Mouse (Mus musculus): Measurements from ENCODE around the gene Brip1. TPM values are rescaled to one million over a fixed set of nuclear protein-coding genes. Genes with fewer than 3 reads are reported as not detected.

The Brip1 gene
- polyA plus RNA-seq, 1 experiment from 2014 or later = 1.7 TPM

DNA sequence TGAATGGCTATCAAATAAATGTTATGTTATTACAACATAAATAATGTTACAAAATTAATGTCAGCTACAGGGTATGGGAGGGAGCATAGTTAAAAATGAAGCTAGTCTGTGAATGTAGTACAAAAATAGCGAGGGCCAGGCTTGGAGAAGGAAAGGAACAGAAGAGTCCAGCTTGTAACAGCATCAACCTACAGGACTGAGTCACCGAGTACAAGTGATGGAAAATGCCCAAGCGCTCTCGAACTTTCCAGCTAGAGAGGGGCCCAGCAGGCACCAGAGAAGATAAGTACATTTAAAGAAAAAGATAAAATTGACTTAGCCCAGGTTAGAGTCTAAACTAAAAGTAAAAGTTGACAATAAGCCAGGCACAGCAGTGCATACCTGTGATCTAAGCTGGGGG is 116.5 kb downstream of the Brip1 start:
- no peak for ATAC-seq
- WGBS = 89% methylated on average over 4 of the region's 4 CpGs

DNA sequence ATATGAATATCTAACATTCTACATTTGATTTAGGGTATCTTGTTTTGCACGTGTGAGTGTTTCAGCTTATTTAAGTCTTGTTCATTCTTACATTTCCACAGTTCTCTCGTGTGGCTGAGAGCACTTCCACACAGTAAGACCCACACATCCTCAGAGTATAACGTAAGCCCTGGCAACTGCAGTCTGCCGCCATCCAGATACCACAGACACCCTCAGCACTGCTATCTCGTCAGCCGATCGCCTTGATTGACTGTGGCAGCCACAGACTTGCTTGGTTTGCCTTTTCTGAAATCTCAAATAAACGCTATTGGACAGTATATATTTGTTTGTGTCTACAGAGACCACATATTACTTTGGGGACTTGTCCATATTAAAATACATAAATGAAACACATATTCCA is 123.0 kb downstream of the Brip1 start:
- Histone ChIP-seq H3K36me3 (ENCODE audit: control insufficient read depth, insufficient read depth, low read length) (no peaks in the 10 kb centered on the region), H3K4me1 (ENCODE audit: control insufficient read depth, insufficient read depth, low read depth, low read length) (no peaks in the 10 kb centered on the region), H3K27ac (ENCODE audit: low read depth, low read length) (no peak overlapping the region), H3K27me3 (replicated peaks; ENCODE audit: control insufficient read depth, insufficient read depth, low read length) (no peaks in the 10 kb centered on the region), H3K9me3 (ENCODE audit: control insufficient read depth, low read length) (no peaks in the 10 kb centered on the region), H3K9ac (ENCODE audit: low read depth, low read length) (no peak overlapping the region), H3K4me2 (ENCODE audit: low read length) (no peak overlapping the region), H3K4me3 (ENCODE audit: low read length) (no peak overlapping the region)
- no peak for ATAC-seq
- 88% methylated on average over 8 of the region's 8 CpGs for WGBS

More for the DNA sequence above, 116.5 kb downstream of the Brip1 start:
- Histone ChIP-seq H3K9ac (ENCODE audit: low read depth, low read length) (no peak overlapping the region), H3K27ac (ENCODE audit: low read depth, low read length) (no peak overlapping the region), H3K27me3 (replicated peaks; ENCODE audit: control insufficient read depth, insufficient read depth, low read length) (no peaks in the 10 kb centered on the region), H3K4me3 (ENCODE audit: low read length) (no peak overlapping the region), H3K4me2 (ENCODE audit: low read length) (no peak overlapping the region), H3K4me1 (ENCODE audit: control insufficient read depth, insufficient read depth, low read depth, low read length) (no peaks in the 10 kb centered on the region), H3K9me3 (ENCODE audit: control insufficient read depth, low read length) (no peaks in the 10 kb centered on the region), H3K36me3 (ENCODE audit: control insufficient read depth, insufficient read depth, low read length) (no peaks in the 10 kb centered on the region)

DNA sequence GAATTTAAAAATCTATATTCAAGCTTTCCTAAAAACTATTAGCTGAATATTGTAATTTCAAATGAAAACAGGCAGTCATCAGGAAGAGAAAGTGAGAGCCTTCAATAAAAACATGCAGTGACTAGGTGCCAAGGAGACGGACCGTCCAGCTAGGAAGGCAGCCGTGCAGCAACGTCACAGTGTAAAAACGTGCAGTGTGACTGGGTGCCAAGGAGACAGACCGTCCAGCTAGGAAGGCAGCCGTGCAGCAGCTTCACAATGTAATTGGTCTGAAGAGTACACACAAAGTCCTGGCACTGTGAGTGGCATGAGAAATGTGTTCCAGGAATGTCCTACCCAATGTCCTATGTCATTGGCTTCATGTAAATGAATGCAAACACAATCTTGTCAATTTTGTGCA is 124.0 kb downstream of the Brip1 start:
- Histone ChIP-seq H3K27ac (ENCODE audit: low read depth, low read length) (no peak overlapping the region), H3K4me1 (ENCODE audit: control insufficient read depth, insufficient read depth, low read depth, low read length) (no peaks in the 10 kb centered on the region), H3K4me3 (ENCODE audit: low read length) (no peak overlapping the region), H3K4me2 (ENCODE audit: low read length) (no peak overlapping the region), H3K9me3 (ENCODE audit: control insufficient read depth, low read length) (no peaks in the 10 kb centered on the region), H3K36me3 (ENCODE audit: control insufficient read depth, insufficient read depth, low read length) (no peaks in the 10 kb centered on the region), H3K9ac (ENCODE audit: low read depth, low read length) (no peak overlapping the region), H3K27me3 (replicated peaks; ENCODE audit: control insufficient read depth, insufficient read depth, low read length) (no peaks in the 10 kb centered on the region)
- 60% methylated on average over 7 of the region's 7 CpGs for WGBS
- no peak for ATAC-seq

DNA sequence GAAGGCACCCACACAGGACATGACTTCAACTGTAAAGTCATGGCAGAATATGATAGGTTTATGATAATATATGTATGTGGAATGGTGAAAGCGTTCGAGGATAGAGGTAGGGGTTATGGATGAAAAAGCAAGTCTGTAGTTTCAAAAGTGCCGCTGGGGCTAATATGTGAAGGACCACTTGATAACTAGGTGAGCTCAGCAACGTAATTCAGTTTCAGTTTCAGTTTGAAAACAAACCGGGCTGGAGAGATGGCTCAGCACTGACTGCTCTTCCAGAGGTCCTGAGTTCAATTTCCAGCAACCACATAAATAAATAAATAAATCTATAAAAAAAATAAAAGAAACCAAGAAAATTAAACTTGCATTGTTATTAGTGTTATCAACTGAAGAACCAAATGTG is 124.6 kb downstream of the Brip1 start:
- H3K27ac ChIP-seq (ENCODE audit: low read depth, low read length) = no peak overlapping the region
- no peak overlapping the region for H3K4me2 ChIP-seq (ENCODE audit: low read length)
- no peak overlapping the region for H3K4me3 ChIP-seq (ENCODE audit: low read length)
- no peaks in the 10 kb centered on the region for H3K9me3 ChIP-seq (ENCODE audit: control insufficient read depth, low read length)
- no peaks in the 10 kb centered on the region for H3K36me3 ChIP-seq (ENCODE audit: control insufficient read depth, insufficient read depth, low read length)
- no peak for ATAC-seq
- H3K27me3 ChIP-seq (replicated peaks; ENCODE audit: control insufficient read depth, insufficient read depth, low read length) = no peaks in the 10 kb centered on the region
- no peak overlapping the region for H3K9ac ChIP-seq (ENCODE audit: low read depth, low read length)
- WGBS = 93% methylated on average over 5 of the region's 5 CpGs
- H3K4me1 ChIP-seq (ENCODE audit: control insufficient read depth, insufficient read depth, low read depth, low read length) = no peaks in the 10 kb centered on the region

DNA sequence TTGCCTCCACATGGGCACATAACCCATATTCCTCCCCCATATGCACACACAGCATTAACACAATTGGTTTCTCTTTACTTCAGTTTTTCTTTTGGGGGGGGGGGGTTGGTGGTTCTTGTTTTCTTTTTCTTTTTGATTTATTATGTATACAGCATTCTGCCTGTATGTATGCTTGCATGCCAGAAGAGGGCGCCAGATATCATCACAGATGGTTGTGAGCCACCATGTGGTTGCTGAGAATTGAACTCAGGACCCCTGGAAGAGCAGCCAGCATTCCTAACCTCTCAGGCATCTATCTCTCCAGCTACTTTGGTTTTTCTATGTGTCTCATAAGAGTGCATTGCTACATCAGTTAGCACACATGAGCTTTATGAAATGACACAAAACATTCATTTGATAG is 125.6 kb downstream of the Brip1 start:
- H3K27me3 ChIP-seq (replicated peaks; ENCODE audit: control insufficient read depth, insufficient read depth, low read length) = no peaks in the 10 kb centered on the region
- no peaks in the 10 kb centered on the region for H3K9me3 ChIP-seq (ENCODE audit: control insufficient read depth, low read length)
- H3K4me1 ChIP-seq (ENCODE audit: control insufficient read depth, insufficient read depth, low read depth, low read length) = no peaks in the 10 kb centered on the region
- H3K36me3 ChIP-seq (ENCODE audit: control insufficient read depth, insufficient read depth, low read length) = no peaks in the 10 kb centered on the region
- H3K4me3 ChIP-seq (ENCODE audit: low read length) = no peak overlapping the region
- H3K4me2 ChIP-seq (ENCODE audit: low read length) = no peak overlapping the region
- no peak overlapping the region for H3K27ac ChIP-seq (ENCODE audit: low read depth, low read length)
- no peak overlapping the region for H3K9ac ChIP-seq (ENCODE audit: low read depth, low read length)
- ATAC-seq = no peak
- 90% methylated on average over 1 of the region's 1 CpGs for WGBS

DNA sequence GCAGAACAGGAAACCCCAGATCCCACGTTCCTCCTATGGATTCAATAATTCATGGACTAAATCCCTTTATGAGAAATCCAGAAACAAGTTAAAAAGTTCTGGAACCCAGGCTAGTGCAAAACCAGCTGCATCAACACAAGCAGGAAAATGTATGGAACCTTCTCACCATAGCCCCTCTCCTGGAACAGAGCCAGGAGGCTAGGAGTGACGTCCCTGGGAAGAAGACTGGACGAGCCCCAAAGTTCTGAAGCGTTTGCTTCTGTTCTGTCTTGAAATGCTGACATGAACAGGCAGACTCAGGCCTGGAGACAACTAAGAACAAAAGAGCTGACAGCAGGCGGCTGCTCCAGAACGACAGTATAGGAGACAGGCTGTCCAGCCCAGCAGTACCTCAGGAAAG is 132.3 kb downstream of the Brip1 start:
- H3K4me2 ChIP-seq (ENCODE audit: low read length) = no peak overlapping the region
- H3K27me3 ChIP-seq (replicated peaks; ENCODE audit: control insufficient read depth, insufficient read depth, low read length) = no peaks in the 10 kb centered on the region
- 41% methylated on average over 6 of the region's 6 CpGs for WGBS
- no peaks in the 10 kb centered on the region for H3K9me3 ChIP-seq (ENCODE audit: control insufficient read depth, low read length)
- H3K27ac ChIP-seq (ENCODE audit: low read depth, low read length) = no peak overlapping the region
- H3K4me1 ChIP-seq (ENCODE audit: control insufficient read depth, insufficient read depth, low read depth, low read length) = no peaks in the 10 kb centered on the region
- H3K4me3 ChIP-seq (ENCODE audit: low read length) = no peak overlapping the region
- H3K36me3 ChIP-seq (ENCODE audit: control insufficient read depth, insufficient read depth, low read length) = no peaks in the 10 kb centered on the region
- no peak overlapping the region for H3K9ac ChIP-seq (ENCODE audit: low read depth, low read length)
- ATAC-seq = no peak

DNA sequence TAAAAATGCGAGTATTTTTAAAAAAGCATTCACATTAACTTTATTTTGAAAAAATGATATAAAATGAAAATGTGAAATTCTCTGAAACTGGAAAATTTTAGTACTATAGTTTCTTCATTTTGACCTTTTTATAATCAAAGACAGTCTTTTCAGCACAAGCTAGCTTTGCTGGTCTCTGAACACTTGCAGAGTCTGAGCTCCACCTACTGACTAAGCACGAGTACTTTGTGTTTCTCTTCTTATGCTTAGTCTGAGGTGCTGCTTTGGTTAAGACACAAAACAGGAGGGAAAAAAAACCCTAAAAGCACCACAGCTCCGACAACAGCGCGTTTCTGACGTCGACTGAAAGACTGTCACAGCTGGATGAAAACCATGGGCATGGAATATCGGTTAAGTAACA is 133.8 kb downstream of the Brip1 start:
- no peak for ATAC-seq
- Histone ChIP-seq H3K4me3 (ENCODE audit: low read length) (no peak overlapping the region), H3K36me3 (ENCODE audit: control insufficient read depth, insufficient read depth, low read length) (no peaks in the 10 kb centered on the region), H3K27ac (ENCODE audit: low read depth, low read length) (no peak overlapping the region), H3K4me1 (ENCODE audit: control insufficient read depth, insufficient read depth, low read depth, low read length) (no peaks in the 10 kb centered on the region), H3K27me3 (replicated peaks; ENCODE audit: control insufficient read depth, insufficient read depth, low read length) (no peaks in the 10 kb centered on the region), H3K4me2 (ENCODE audit: low read length) (no peak overlapping the region), H3K9me3 (ENCODE audit: control insufficient read depth, low read length) (no peaks in the 10 kb centered on the region), H3K9ac (ENCODE audit: low read depth, low read length) (no peak overlapping the region)
- WGBS = 71% methylated on average over 8 of the region's 8 CpGs

DNA sequence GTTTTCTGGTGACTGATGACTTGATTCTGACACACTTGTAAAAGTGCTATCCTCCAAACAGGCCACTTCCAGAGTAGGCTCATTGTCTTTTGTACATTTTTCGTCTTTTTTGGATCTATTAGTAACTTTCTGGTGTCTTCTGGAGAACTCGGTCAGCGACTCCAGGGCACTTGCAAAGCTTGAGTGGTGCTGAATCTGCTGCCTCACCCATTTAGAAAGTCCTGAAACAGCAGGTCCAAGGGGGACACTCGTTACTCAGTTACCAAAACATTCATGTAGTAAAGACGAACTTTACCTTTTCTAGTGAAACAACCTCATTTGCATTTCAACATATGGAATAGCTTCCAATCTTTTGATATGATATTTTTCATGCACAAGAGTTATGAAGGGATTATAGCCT is 136.1 kb downstream of the Brip1 start:
- Histone ChIP-seq H3K9ac (ENCODE audit: low read depth, low read length) (no peak overlapping the region), H3K9me3 (ENCODE audit: control insufficient read depth, low read length) (no peaks in the 10 kb centered on the region), H3K27ac (ENCODE audit: low read depth, low read length) (no peak overlapping the region), H3K4me1 (ENCODE audit: control insufficient read depth, insufficient read depth, low read depth, low read length) (no peaks in the 10 kb centered on the region), H3K27me3 (replicated peaks; ENCODE audit: control insufficient read depth, insufficient read depth, low read length) (no peaks in the 10 kb centered on the region), H3K36me3 (ENCODE audit: control insufficient read depth, insufficient read depth, low read length) (no peaks in the 10 kb centered on the region), H3K4me2 (ENCODE audit: low read length) (no peak overlapping the region), H3K4me3 (ENCODE audit: low read length) (no peak overlapping the region)
- 90% methylated on average over 5 of the region's 5 CpGs for WGBS
- ATAC-seq = no peak

DNA sequence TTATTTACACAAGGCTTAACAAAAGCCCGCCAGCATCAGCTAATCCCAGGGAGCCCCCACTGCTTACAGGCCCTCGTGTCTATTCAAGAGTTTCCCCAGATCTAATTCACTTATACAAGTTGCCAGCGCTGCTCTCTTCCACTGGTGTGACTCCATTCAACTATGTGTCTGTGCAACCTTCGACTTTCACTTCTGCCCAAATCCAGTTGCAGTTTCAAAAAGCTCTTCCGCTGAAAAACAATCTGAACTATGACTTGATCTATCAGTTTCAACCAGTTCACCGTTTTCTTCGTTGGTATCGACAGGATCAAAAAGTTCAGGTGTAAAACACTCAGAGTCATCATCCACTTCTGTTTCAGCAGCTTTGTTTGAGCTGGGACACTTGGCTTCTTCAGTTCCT is 139.8 kb downstream of the Brip1 start:
- Histone ChIP-seq H3K36me3 (ENCODE audit: control insufficient read depth, insufficient read depth, low read length) (no peaks in the 10 kb centered on the region), H3K4me3 (ENCODE audit: low read length) (no peak overlapping the region), H3K4me1 (ENCODE audit: control insufficient read depth, insufficient read depth, low read depth, low read length) (no peaks in the 10 kb centered on the region), H3K27me3 (replicated peaks; ENCODE audit: control insufficient read depth, insufficient read depth, low read length) (no peaks in the 10 kb centered on the region), H3K9me3 (ENCODE audit: control insufficient read depth, low read length) (no peaks in the 10 kb centered on the region), H3K4me2 (ENCODE audit: low read length) (no peak overlapping the region), H3K27ac (ENCODE audit: low read depth, low read length) (no peak overlapping the region), H3K9ac (ENCODE audit: low read depth, low read length) (no peak overlapping the region)
- WGBS = 88% methylated on average over 8 of the region's 8 CpGs
- ATAC-seq = no peak

DNA sequence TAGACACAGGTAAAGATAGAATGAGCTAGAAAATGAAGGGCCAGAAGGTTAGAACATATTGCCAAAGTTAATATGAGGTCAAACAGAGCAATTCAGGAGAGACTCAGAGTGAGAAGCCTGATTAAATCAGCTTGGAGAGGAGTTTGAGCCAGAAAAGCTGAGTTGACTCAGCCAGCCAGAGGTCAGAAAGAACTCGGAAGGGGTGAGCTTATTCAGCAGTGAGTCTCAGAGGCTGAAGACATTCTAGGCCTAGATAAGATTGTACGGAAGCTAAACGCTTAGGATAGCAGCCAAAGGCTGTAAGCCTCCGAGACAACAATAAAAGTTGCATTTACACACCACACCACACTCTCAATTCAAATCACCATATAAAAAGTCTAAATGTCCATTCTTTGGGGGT is 141.9 kb downstream of the Brip1 start:
- no peak overlapping the region for H3K4me3 ChIP-seq (ENCODE audit: low read length)
- no peak overlapping the region for H3K27ac ChIP-seq (ENCODE audit: low read depth, low read length)
- 77% methylated on average over 4 of the region's 4 CpGs for WGBS
- no peaks in the 10 kb centered on the region for H3K9me3 ChIP-seq (ENCODE audit: control insufficient read depth, low read length)
- no peak for ATAC-seq
- H3K9ac ChIP-seq (ENCODE audit: low read depth, low read length) = no peak overlapping the region
- H3K36me3 ChIP-seq (ENCODE audit: control insufficient read depth, insufficient read depth, low read length) = no peaks in the 10 kb centered on the region
- no peaks in the 10 kb centered on the region for H3K4me1 ChIP-seq (ENCODE audit: control insufficient read depth, insufficient read depth, low read depth, low read length)
- H3K27me3 ChIP-seq (replicated peaks; ENCODE audit: control insufficient read depth, insufficient read depth, low read length) = no peaks in the 10 kb centered on the region
- H3K4me2 ChIP-seq (ENCODE audit: low read length) = no peak overlapping the region

Data from hindbrain, embryonic 16.5 days (tissue).